Mouse (Mus musculus) forebrain, embryonic 11.5 days (tissue): ENCODE data around the gene Iqcn. TPM values are rescaled to one million over a fixed set of nuclear protein-coding genes. Genes with fewer than 3 reads are reported as not detected.

ENCODE experiments used
- ATAC-seq: fragments of 200-750 bp; cut with Nextera tagmentation; replicated peaks from 2 replicates; pipeline ENCODE4 v1.8.0; 2017; ENCODE audit warnings: moderate TSS enrichment; ENCODE audit not compliant: low FRiP score
- DNase-seq: peaks from one replicate; pipeline ENCODE4 v3.0.0-alpha.2; 2017; ENCODE audit warnings: low spot score
- H3K27ac ChIP-seq: fragments of 300-500 bp; sonication (generic); 2 replicates; pipeline ENCODE4 v1.5.1; 2014; ENCODE audit warnings: low read depth, low read length
- H3K27me3 ChIP-seq: fragments of 300-500 bp; sonication (generic); 2 replicates; pipeline ENCODE4 v1.6.1; 2014; ENCODE audit warnings: mild to moderate bottlenecking, low read length, mixed read lengths; ENCODE audit not compliant: control insufficient read depth, insufficient read depth
- H3K36me3 ChIP-seq: fragments of 300-500 bp; sonication (generic); 2 replicates; pipeline ENCODE4 v1.6.1; 2014; ENCODE audit warnings: mild to moderate bottlenecking, low read length, moderate library complexity, mixed read lengths; ENCODE audit not compliant: control insufficient read depth, insufficient read depth
- H3K4me1 ChIP-seq: fragments of 300-500 bp; sonication (generic); replicated peaks from 2 replicates; pipeline ENCODE4 v1.6.1; 2014; ENCODE audit warnings: low read length, mixed read lengths; ENCODE audit not compliant: control insufficient read depth, insufficient read depth
- H3K4me2 ChIP-seq: fragments of 300-500 bp; sonication (generic); 2 replicates; pipeline ENCODE4 v1.6.1; 2014; ENCODE audit warnings: low read depth, mild to moderate bottlenecking, low read length, moderate library complexity, mixed read lengths; ENCODE audit not compliant: severe bottlenecking
- H3K4me3 ChIP-seq: fragments of 300-500 bp; sonication (generic); 2 replicates; pipeline ENCODE4 v1.5.1; 2014; ENCODE audit warnings: low read depth, low read length
- H3K9ac ChIP-seq: fragments of 300-500 bp; sonication (generic); 2 replicates; pipeline ENCODE4 v1.6.1; 2014; ENCODE audit warnings: low read length
- H3K9me3 ChIP-seq: fragments of 300-500 bp; sonication (generic); 2 replicates; pipeline ENCODE4 v1.6.1; 2016; ENCODE audit warnings: low read length, mixed read lengths; ENCODE audit not compliant: control insufficient read depth
- WGBS: fragments of 180-500 bp; shearing (Covaris S2); extraction: QIAGEN DNeasy Blood & Tissue Kit; methylation state at CpG from one replicate; pipeline ENCODE4 v1.1.7; 2014; 5-methylcytosine and 5-hydroxymethylcytosine counted together
- polyA plus RNA-seq: library from polyadenylated mRNA; unstranded; fragments of >200 nt; fragmentation: Nextera tagmentation; extraction: Ambion mirVana; gene quantifications from 2 replicates; pipeline ENCODE4 v1.2.1, GENCODE M21; 2014

Iqcn gene
- polyA plus RNA-seq, 1 experiment from 2014 or later = not detected

DNA sequence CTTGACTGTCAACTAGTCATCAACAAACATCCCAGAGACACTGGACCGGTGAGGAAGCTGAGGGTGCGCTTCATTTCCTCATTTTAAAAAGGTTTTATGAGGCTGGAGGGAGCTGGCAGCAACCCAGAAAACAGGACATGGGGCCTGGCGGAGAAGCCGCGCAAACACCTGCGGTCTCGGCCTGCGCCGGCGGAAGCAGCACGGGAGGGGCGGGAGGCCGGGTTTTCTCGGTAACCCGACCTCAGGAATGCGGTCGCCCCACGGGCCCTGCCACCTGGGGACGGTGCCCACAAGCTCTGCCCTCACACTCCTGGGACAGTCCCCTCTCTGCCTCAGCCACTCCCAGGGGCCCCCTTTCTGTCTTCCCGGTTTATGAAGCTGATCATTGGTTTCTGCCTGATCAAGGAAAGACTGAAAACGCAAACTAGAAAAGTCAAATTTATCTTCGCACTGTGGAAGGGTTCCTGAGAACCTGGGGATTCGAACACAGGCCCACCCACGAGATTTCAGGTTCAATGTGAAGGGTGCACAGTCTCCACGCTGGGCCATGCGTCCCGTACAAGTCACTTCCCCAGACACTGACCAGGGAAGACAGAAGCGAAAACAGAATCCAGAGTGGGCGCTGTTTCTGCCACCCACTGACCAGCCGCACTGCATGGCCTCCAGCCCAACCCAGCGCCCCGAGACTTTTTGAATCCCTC lies 7.8 kb upstream of the Iqcn start:
- 31% methylated on average over 32 of the region's 32 CpGs for WGBS
- Histone ChIP-seq H3K36me3 (no peaks in the 10 kb centered on the region), H3K27ac (0 out of 2 replicates have a peak overlapping the region, but pooled peaks have one; percentile 44), H3K4me2 (no peak overlapping the region; the same call in 1 of the 2 replicates), H3K9me3 (no peaks in the 10 kb centered on the region), H3K4me3 (no peak overlapping the region), H3K9ac (peak overlapping the region; percentile 56), H3K4me1 (peaks cover 39% of the 10 kb centered on the region), H3K27me3 (no peaks in the 10 kb centered on the region)
- no peak for ATAC-seq
- no peak for DNase-seq

DNA sequence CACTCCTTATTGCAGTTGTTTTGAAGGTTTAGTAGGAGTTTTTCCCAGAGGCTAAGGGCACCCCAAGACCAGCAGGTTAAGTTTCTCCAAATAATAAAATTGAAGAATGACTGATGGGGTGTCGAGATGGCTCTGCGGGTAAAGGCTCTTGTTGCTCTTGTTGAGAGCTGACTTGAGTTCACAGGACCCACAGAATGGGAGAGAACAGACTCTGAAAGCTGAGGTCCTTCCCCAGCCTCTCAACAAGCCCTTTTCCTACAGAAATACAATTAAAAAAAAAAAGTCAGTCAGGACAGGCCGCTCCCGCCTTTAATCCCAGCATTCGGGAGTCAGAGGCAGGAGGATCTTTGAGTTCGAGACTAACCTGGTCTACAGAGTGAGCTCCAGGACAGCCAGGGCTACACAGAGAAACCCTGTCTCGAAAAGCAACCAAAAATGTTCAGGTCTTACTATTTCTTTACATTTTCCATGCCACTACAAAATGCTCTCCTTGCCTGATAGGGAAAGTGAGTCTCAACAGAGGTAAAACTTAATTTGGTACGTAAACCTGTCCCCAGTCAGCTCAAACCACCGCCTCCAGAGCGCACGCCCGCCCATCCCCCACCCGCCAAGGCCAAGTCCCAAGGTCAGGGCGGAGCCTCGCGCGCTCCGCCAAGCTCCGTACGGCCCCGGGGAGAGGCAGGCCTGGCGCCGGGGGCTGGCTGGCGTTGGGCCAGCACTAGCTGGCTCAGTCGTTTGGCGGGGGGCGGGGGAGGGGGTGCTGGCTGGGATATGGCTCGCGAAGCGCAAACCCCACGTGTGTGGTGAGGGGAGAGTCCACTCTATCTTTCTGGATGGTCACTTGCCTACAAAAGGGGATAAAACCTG lies 7.0 kb upstream of the Iqcn start:
- peak overlapping the region; percentile 56 for H3K9ac ChIP-seq
- peaks cover 40% of the 10 kb centered on the region for H3K4me1 ChIP-seq
- DNase-seq (peak; percentile 89), ATAC-seq (0 out of 2 replicates have a peak, but pooled peaks have one; percentile 5)
- no peaks in the 10 kb centered on the region for H3K9me3 ChIP-seq
- peak overlapping the region; percentile 44 for H3K27ac ChIP-seq
- H3K36me3 ChIP-seq = no peaks in the 10 kb centered on the region
- peak overlapping the region; percentile 11; the same call in 1 of the 2 replicates for H3K4me3 ChIP-seq
- peak overlapping the region; percentile 48 for H3K4me2 ChIP-seq
- no peaks in the 10 kb centered on the region for H3K27me3 ChIP-seq
- WGBS = 7% methylated on average over 31 of the region's 31 CpGs

DNA sequence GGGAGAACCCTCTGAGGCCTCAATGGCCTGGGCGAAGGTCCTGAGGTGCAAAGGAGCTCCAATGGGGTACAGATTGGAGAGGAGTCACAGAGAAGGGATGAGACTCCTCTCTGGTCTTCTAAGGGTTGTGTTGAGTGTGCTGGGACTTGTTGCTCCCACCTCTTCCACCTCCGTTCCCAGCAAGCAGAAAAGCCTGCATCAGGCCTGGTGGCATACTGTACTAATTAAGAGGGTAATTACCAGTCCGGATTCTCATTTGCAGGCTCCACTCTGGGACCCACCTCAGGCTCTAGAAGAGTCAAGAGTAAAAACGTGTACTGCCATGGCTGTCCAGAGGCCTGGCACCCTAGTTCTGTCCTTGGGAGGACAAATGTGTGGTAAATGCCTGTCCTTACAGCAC lies 6.3 kb upstream of the Iqcn start:
- ATAC-seq (no peak), DNase-seq (no peak)
- H3K36me3 ChIP-seq = no peaks in the 10 kb centered on the region
- peak overlapping the region; percentile 11; the same call in 1 of the 2 replicates for H3K4me3 ChIP-seq
- peak overlapping the region; percentile 48 for H3K4me2 ChIP-seq
- H3K27ac ChIP-seq = peak overlapping the region; percentile 44
- H3K4me1 ChIP-seq = peaks cover 39% of the 10 kb centered on the region
- WGBS = 47% methylated on average over 4 of the region's 4 CpGs
- no peaks in the 10 kb centered on the region for H3K9me3 ChIP-seq
- H3K9ac ChIP-seq = peak overlapping the region; percentile 56
- no peaks in the 10 kb centered on the region for H3K27me3 ChIP-seq

DNA sequence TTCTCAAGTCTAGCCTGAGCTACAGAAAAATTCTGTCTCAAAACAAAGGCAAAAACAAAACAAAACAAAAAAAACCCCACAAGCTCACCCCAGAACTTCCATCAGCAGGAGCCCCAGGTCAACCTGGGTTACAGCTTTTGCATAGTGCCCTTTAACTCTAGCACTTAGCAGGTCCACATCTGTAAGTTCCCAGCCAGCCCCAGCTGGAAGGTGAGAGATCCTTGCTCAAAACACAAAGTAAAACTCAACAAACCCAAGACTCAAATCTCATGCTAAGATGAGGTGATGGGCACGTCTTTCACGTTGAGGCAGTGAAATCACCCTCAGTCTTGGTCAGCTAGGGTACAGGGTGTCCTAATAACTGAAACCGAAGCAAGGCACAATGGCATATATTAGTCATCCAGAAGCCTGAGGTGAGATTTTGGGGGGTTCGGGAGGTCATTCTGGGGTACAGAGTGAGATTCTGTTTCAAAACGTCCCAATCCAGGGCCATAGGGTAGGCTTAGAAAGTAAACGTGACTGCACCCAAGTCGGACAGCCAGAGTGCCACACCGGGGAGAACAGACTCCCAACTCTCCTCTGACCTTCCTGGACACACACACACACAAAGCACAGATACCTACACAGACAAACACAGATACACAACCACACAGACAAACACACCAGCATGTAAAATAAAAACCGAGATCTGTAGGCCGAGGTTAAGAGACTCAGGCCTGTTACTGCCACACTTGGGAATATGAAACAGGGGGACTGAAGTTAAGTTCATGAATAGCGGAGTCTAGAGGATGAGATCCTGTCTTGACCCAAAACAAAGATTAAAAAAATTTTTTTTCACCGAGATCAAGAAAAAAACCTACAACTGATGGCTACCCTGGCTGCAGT lies 5.6 kb upstream of the Iqcn start:
- H3K4me1 ChIP-seq = peaks cover 35% of the 10 kb centered on the region
- H3K27me3 ChIP-seq = no peaks in the 10 kb centered on the region
- H3K9ac ChIP-seq = no peak overlapping the region; the same call in none of the 2 replicates
- no peak for DNase-seq
- no peak for ATAC-seq
- WGBS = 76% methylated on average over 12 of the region's 12 CpGs
- H3K4me3 ChIP-seq = peak overlapping the region; percentile 91
- H3K4me2 ChIP-seq = peak overlapping the region; percentile 71
- H3K9me3 ChIP-seq = no peaks in the 10 kb centered on the region
- peak overlapping the region; percentile 72 for H3K27ac ChIP-seq
- H3K36me3 ChIP-seq = no peaks in the 10 kb centered on the region

DNA sequence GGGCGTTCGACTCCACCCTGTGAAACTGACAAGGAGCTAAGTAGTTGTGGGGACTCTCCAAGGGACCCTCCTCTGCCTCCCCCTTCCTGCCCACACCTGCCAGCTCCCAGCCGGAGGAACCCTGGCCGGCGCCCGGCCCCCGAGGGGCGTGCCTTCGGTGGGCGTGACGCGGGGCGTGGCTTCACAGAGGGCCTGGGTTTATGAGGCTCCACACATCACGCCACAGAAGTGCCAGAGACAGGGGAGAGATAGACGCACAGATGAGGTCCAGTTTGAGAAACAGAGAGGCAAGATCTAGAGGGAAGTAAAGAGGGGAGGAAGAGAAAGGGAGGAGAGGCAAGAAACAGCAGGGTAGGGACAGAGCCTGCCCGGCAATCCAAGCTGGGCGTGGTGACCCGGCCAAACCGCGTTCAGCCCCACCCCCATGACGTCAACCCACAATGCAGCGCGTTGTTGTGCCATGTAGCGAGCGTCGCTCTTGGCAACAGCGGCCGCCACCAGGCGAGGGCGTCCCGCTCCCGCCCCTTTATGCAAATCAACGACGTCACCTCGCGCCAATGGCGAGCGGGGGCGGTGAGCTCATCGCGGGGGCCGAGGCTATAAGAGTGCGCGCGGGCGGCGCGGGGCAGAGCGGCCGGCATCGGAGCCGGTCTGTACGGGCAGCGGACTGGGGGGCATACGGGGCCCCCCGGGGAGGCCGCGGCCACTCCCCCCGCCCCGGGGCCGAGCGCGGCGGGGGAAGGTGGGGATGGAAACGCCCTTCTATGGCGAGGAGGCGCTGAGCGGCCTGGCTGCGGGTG lies 4.7 kb upstream of the Iqcn start, which contains the start of gene Jund:
Jund (plus strand) TSS at position 640 of the 800 bp plus-strand sequence.
- WGBS = under 1% methylated on average over 69 of the region's 69 CpGs
- Histone ChIP-seq H3K4me3 (peak within 1 kb of the TSS; percentile 91), H3K9me3 (no peaks in the 10 kb centered on the region), H3K36me3 (no peaks in the 10 kb centered on the region), H3K27ac (peak within 1 kb of the TSS; percentile 96), H3K9ac (peak within 1 kb of the TSS; percentile 87), H3K4me1 (peaks cover 35% of the 10 kb centered on the region), H3K27me3 (no peaks in the 10 kb centered on the region), H3K4me2 (peak within 1 kb of the TSS; percentile 71)
- ATAC-seq = peak; percentile 86
- peak; percentile 100 for DNase-seq

DNA sequence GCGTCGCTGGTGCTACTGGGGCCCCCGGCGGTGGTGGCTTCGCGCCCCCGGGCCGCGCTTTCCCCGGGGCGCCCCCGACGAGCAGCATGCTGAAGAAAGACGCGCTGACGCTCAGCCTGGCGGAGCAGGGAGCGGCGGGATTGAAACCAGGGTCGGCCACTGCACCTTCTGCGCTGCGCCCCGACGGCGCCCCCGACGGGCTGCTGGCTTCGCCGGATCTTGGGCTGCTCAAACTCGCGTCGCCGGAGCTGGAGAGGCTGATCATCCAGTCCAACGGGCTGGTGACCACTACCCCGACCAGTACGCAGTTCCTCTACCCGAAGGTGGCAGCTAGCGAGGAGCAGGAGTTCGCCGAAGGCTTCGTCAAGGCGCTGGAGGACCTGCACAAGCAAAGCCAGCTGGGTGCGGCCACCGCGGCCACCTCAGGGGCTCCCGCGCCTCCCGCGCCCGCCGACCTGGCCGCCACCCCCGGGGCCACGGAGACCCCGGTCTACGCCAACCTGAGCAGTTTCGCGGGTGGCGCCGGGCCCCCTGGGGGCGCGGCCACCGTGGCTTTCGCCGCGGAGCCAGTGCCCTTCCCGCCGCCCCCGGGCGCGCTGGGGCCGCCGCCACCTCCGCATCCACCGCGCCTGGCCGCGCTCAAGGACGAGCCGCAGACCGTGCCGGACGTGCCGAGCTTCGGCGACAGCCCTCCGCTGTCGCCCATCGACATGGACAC lies 4.0 kb upstream of the Iqcn start:
- Histone ChIP-seq H3K27ac (peak overlapping the region; percentile 96), H3K9ac (peak overlapping the region; percentile 87), H3K4me3 (peak overlapping the region; percentile 91), H3K36me3 (no peaks in the 10 kb centered on the region), H3K27me3 (no peaks in the 10 kb centered on the region), H3K4me2 (peak overlapping the region; percentile 71), H3K9me3 (no peaks in the 10 kb centered on the region), H3K4me1 (peaks cover 35% of the 10 kb centered on the region)
- DNase-seq (no peak), ATAC-seq (no peak)
- WGBS = under 1% methylated on average over 83 of the region's 89 CpGs

DNA sequence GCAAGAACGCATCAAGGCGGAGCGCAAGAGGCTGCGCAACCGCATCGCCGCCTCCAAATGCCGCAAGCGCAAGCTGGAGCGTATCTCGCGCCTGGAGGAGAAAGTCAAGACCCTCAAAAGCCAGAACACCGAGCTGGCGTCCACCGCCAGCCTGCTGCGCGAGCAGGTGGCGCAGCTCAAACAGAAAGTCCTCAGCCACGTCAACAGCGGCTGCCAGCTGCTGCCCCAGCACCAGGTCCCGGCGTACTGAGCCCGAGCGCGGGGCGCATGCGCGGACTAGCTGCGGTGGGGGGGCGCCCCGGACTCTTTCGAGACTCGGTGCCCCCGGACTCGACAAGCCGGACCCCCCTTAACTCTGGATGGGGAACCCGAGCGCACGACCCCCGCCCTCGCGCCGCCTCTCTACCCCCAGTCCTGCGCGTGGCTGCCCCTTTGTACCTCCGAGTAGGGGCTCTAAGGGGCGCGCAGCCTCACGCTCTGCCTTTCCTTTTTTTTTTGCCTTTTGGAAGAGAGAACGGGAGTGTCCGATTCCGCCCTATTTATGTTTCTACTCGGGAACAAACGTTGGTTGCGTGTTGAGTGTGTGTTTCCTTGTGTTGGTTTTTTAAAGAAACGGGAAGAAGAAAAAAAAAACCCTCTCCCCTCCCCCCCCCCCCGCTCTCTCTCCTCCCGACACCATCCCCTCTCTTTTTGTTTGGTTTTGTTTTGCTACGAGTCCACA lies 3.3 kb upstream of the Iqcn start:
- no peaks in the 10 kb centered on the region for H3K36me3 ChIP-seq
- peak overlapping the region; percentile 96 for H3K27ac ChIP-seq
- peaks cover 35% of the 10 kb centered on the region for H3K4me1 ChIP-seq
- no peaks in the 10 kb centered on the region for H3K27me3 ChIP-seq
- peak; percentile 6; the same call in 1 of the 2 replicates for ATAC-seq
- peak overlapping the region; percentile 71 for H3K4me2 ChIP-seq
- H3K4me3 ChIP-seq = peak overlapping the region; percentile 91
- no peaks in the 10 kb centered on the region for H3K9me3 ChIP-seq
- under 1% methylated on average over 59 of the region's 59 CpGs for WGBS
- peak; percentile 91 for DNase-seq
- H3K9ac ChIP-seq = peak overlapping the region; percentile 87
